Mouse (Mus musculus) kidney, postnatal 10 days (tissue): ENCODE results near the gene Pef1.

Source experiments
- DNase-seq: peaks from one replicate; pipeline ENCODE4 v3.0.0; 2021; ENCODE audit warnings: mixed read lengths

Pef1 gene

GRCm38 (mm10) chr4:130101183-130101582 lies 1.2 kb upstream of the Pef1 start:
- no peak for DNase-seq

- DNase-seq: no peak
Measured at GRCm38 (mm10) chr4:130103632-130104031, 1.3 kb downstream of the Pef1 start.

- DNase-seq: peak; percentile 55
Measured at GRCm38 (mm10) chr4:130104584-130104983, 2.2 kb downstream of the Pef1 start.

GRCm38 (mm10) chr4:130107065-130107443 lies 4.7 kb downstream of the Pef1 start:
- DNase-seq: no peak

- DNase-seq: peak; percentile 100
Measured at GRCm38 (mm10) chr4:130107444-130108131, 5.2 kb downstream of the Pef1 start.

GRCm38 (mm10) chr4:130108929-130109328 lies 6.6 kb downstream of the Pef1 start:
- DNase-seq: no peak

- DNase-seq: no peak
Measured at GRCm38 (mm10) chr4:130109666-130110065, 7.3 kb downstream of the Pef1 start.

- no peak for DNase-seq
Measured at GRCm38 (mm10) chr4:130110091-130110490, 7.7 kb downstream of the Pef1 start.

GRCm38 (mm10) chr4:130112299-130112698 lies 9.9 kb downstream of the Pef1 start:
- DNase-seq: no peak

GRCm38 (mm10) chr4:130112732-130113131 lies 10.4 kb downstream of the Pef1 start:
- no peak for DNase-seq

- no peak for DNase-seq
Measured at GRCm38 (mm10) chr4:130120752-130121151, 18.4 kb downstream of the Pef1 start.

GRCm38 (mm10) chr4:130121560-130121959 lies 19.2 kb downstream of the Pef1 start:
- DNase-seq: no peak

- peak; percentile 45 for DNase-seq
Measured at GRCm38 (mm10) chr4:130123020-130123419, 20.7 kb downstream of the Pef1 start.

GRCm38 (mm10) chr4:130124110-130124509 lies 21.8 kb downstream of the Pef1 start:
- DNase-seq: peak; percentile 6

- DNase-seq: peak; percentile 12
Measured at GRCm38 (mm10) chr4:130125164-130125563, 22.8 kb downstream of the Pef1 start.

GRCm38 (mm10) chr4:130125935-130126334 lies 23.6 kb downstream of the Pef1 start:
- peak; percentile 9 for DNase-seq

GRCm38 (mm10) chr4:130128907-130129306 lies 26.5 kb downstream of the Pef1 start:
- DNase-seq: no peak

- no peak for DNase-seq
Measured at GRCm38 (mm10) chr4:130130082-130130481, 27.7 kb downstream of the Pef1 start.

GRCm38 (mm10) chr4:130130641-130131350 lies 28.4 kb downstream of the Pef1 start:
- peak; percentile 81 for DNase-seq

- DNase-seq: no peak
Measured at GRCm38 (mm10) chr4:130131448-130132105, 29.2 kb downstream of the Pef1 start.

GRCm38 (mm10) chr4:130133399-130133798 lies 31.0 kb downstream of the Pef1 start:
- DNase-seq: no peak

- peak; percentile 90 for DNase-seq
Measured at GRCm38 (mm10) chr4:130138441-130139213, 36.3 kb downstream of the Pef1 start.

- no peak for DNase-seq
Measured at GRCm38 (mm10) chr4:130139214-130139492, 36.8 kb downstream of the Pef1 start, which contains the start of gene Hcrtr1. Gene Hcrtr1, minus strand, starts transcription at chr4:130139359.
